Mouse (Mus musculus) heart, embryonic 15.5 days (tissue): Measurements from ENCODE around the gene Aoc1. TPM values are rescaled to one million over a fixed set of nuclear protein-coding genes. Genes with fewer than 3 reads are reported as not detected.
A peak's percentile ranks its signal among the peaks of the same experiment; 100 is the strongest.
"Not testable (repeated sequence)": the region's sequence is repeated elsewhere in the genome, so short reads cannot be mapped to it uniquely, and the experiment has no call there.

Experiments used
- ATAC-seq: fragments of 200-750 bp; cut with Nextera tagmentation; replicated peaks from 2 replicates; pipeline ENCODE4 v1.8.0; 2017; ENCODE audit warnings: low read depth, moderate TSS enrichment; ENCODE audit not compliant: insufficient number of reproducible peaks, insufficient read depth, low FRiP score
- H3K27ac ChIP-seq: fragments of 300-500 bp; sonication (generic); 2 replicates; pipeline ENCODE4 v1.5.1; 2015; ENCODE audit warnings: mild to moderate bottlenecking, inconsistent platforms
- H3K27me3 ChIP-seq: fragments of 300-500 bp; sonication (generic); 2 replicates; pipeline ENCODE4 v1.6.1; 2015; ENCODE audit warnings: inconsistent platforms
- H3K36me3 ChIP-seq: fragments of 300-500 bp; sonication (generic); 2 replicates; pipeline ENCODE4 v1.6.1; 2015; ENCODE audit warnings: mild to moderate bottlenecking, inconsistent platforms
- H3K4me1 ChIP-seq: fragments of 300-500 bp; sonication (generic); replicated peaks from 2 replicates; pipeline ENCODE4 v1.6.1; 2015; ENCODE audit warnings: inconsistent platforms
- H3K4me2 ChIP-seq: fragments of 300-500 bp; sonication (generic); 2 replicates; pipeline ENCODE4 v1.6.1; 2015; ENCODE audit warnings: inconsistent platforms, mild to moderate bottlenecking, moderate library complexity
- H3K4me3 ChIP-seq: fragments of 300-500 bp; sonication (generic); 2 replicates; pipeline ENCODE4 v1.5.1; 2015; ENCODE audit warnings: mild to moderate bottlenecking, inconsistent platforms
- H3K9ac ChIP-seq: fragments of 300-500 bp; sonication (generic); 2 replicates; pipeline ENCODE4 v1.6.1; 2015; ENCODE audit warnings: mild to moderate bottlenecking, inconsistent platforms
- H3K9me3 ChIP-seq: fragments of 300-500 bp; sonication (generic); replicated peaks from 2 replicates; pipeline ENCODE4 v1.6.1; 2016; ENCODE audit warnings: inconsistent platforms
- WGBS: fragments of 180-500 bp; shearing (Covaris S2); methylation state at CpG from one replicate; pipeline ENCODE4 v1.1.7; 2015; ENCODE audit warnings: mixed read lengths; 5-methylcytosine and 5-hydroxymethylcytosine counted together
- polyA plus RNA-seq: library from polyadenylated mRNA; unstranded; fragments of >200 nt; fragmentation: Nextera tagmentation; extraction: Ambion mirVana; gene quantifications from 2 replicates; pipeline ENCODE4 v1.2.1, GENCODE M21; 2015

Gene Aoc1
- polyA plus RNA-seq, 1 experiment from 2014 or later: not detected

GRCm38 (mm10) chr6:48876510-48877135 lies 3.9 kb downstream of the Aoc1 start:
- Histone ChIP-seq H3K4me3 (no peak overlapping the region), H3K27ac (no peak overlapping the region), H3K4me2 (no peak overlapping the region), H3K27me3 (no peaks in the 10 kb centered on the region), H3K9ac (no peak overlapping the region), H3K4me1 (no peaks in the 10 kb centered on the region), H3K9me3 (no peaks in the 10 kb centered on the region), H3K36me3 (no peaks in the 10 kb centered on the region)
- WGBS: 77% methylated on average over 5 of the region's 5 CpGs
- no peak for ATAC-seq

DNA sequence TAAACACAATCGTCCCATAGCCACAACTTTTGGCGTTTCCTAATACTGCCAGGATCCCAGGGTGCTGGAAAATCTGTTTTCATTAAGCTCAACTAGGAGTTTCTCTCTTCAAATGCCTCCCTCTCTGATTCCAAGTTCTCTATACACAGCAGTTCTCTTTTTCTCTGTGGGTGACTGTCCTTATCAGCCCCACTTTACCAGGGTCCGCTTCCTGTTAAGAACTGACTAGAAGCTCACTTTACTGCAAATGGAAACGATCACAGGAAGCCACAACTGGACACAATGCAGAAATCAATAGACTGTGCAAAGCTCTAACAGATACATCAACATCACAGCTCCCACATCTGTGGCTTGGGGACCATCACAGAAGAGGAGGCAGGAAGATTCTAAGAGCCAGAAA lies 21.5 kb downstream of the Aoc1 start:
- Histone ChIP-seq H3K9me3 (no peaks in the 10 kb centered on the region), H3K4me3 (no peak overlapping the region), H3K4me2 (no peak overlapping the region), H3K36me3 (no peaks in the 10 kb centered on the region), H3K4me1 (no peaks in the 10 kb centered on the region), H3K27me3 (no peaks in the 10 kb centered on the region), H3K9ac (no peak overlapping the region), H3K27ac (no peak overlapping the region)
- WGBS: 48% methylated on average over 4 of the region's 4 CpGs
- no peak for ATAC-seq

GRCm38 (mm10) chr6:48894938-48895818 lies 22.5 kb downstream of the Aoc1 start:
- Histone ChIP-seq H3K4me3 (no peak overlapping the region), H3K4me1 (no peaks in the 10 kb centered on the region), H3K9ac (no peak overlapping the region), H3K27ac (no peak overlapping the region), H3K4me2 (no peak overlapping the region), H3K27me3 (no peaks in the 10 kb centered on the region), H3K36me3 (no peaks in the 10 kb centered on the region), H3K9me3 (no peaks in the 10 kb centered on the region)
- no peak for ATAC-seq
- WGBS: 71% methylated on average over 8 of the region's 8 CpGs

- Histone ChIP-seq H3K4me3 (no peak overlapping the region), H3K4me2 (no peak overlapping the region), H3K9ac (no peak overlapping the region), H3K36me3 (no peaks in the 10 kb centered on the region), H3K4me1 (no peaks in the 10 kb centered on the region), H3K9me3 (no peaks in the 10 kb centered on the region), H3K27me3 (no peaks in the 10 kb centered on the region), H3K27ac (no peak overlapping the region)
- ATAC-seq: no peak
- WGBS: 77% methylated on average over 5 of the region's 5 CpGs
Observed at GRCm38 (mm10) chr6:48895941-48896340, 23.2 kb downstream of the Aoc1 start.

DNA sequence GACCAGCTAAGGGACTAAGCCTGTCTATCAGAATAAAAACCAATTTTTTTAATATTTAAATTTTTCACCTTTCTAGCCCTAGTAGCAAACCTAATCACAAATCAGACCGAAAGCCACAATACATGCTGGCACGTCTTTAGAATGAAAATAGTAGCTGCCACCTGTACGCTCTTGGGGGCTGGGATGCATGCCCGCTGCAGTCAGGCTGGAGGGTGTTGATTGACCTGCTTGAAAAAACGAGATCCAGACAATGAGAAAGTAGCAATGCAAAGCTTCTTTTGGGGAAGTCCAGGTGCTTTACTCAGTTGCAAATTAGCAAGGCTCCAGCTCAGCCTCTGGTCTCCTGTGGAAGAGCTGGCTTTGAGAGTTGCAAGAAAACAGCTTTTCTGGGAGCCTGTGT lies 24.3 kb downstream of the Aoc1 start:
- H3K4me2 ChIP-seq: no peak overlapping the region
- no peak overlapping the region for H3K4me3 ChIP-seq
- H3K36me3 ChIP-seq: no peaks in the 10 kb centered on the region
- H3K4me1 ChIP-seq: no peaks in the 10 kb centered on the region
- 72% methylated on average over 5 of the region's 5 CpGs for WGBS
- no peak for ATAC-seq
- no peaks in the 10 kb centered on the region for H3K27me3 ChIP-seq
- no peak overlapping the region for H3K9ac ChIP-seq
- no peak overlapping the region for H3K27ac ChIP-seq
- no peaks in the 10 kb centered on the region for H3K9me3 ChIP-seq

- H3K9me3 ChIP-seq, ATAC-seq, H3K27me3 ChIP-seq, H3K4me3 ChIP-seq, H3K4me1 ChIP-seq, H3K4me2 ChIP-seq, H3K9ac ChIP-seq, H3K27ac ChIP-seq, H3K36me3 ChIP-seq: not testable (repeated sequence)
- WGBS: 86% methylated on average over 11 of the region's 11 CpGs
Observed at GRCm38 (mm10) chr6:48901316-48901715, 28.6 kb downstream of the Aoc1 start.

DNA sequence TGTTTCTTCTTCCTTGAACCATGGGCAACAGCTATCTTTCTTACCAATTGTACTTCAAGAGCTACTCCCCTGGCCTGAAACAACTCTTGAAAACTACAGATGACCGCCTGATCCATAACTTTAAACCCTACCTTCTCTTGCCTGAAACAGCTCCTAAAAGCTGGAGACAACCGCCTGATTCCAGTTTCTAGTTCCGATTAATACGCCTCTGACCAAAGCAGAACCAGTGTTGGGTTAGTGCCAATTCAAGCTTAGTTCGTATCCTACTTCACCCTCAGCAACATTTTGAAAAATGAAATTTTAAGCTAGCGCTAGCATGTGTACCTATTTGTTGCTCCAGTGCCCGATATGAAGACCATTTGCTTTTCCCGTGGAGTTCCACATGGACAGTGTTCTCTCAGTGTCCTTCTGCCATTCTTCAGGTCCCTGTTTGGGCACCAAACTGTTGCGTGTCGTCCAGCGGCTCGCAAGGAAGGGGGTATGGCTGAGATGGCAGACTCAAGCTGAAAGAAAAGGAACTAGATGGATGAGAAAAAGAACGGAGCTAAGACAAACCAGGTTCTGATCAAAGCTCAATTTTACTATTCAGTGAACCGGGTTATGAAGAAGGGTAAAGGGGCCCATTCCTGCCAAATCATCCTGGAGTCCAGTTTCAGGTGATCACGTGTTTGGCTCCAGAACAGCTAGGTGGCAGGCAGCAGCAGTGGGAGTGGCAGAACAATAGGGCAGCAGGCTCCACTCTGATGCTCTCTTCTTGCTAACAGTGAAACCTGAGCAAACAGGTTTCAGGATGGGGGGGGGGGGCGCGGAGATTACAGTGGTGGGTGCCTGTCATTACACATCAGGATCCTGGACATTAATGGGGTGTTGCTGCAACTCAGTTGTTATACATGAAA lies 30.1 kb downstream of the Aoc1 start:
- Histone ChIP-seq H3K27ac (no peak overlapping the region), H3K4me3 (no peak overlapping the region), H3K9ac (no peak overlapping the region), H3K27me3 (no peaks in the 10 kb centered on the region), H3K4me1 (no peaks in the 10 kb centered on the region), H3K4me2 (no peak overlapping the region), H3K9me3 (no peaks in the 10 kb centered on the region), H3K36me3 (no peaks in the 10 kb centered on the region)
- ATAC-seq: no peak
- WGBS: 84% methylated on average over 17 of the region's 17 CpGs

GRCm38 (mm10) chr6:48903437-48903836 lies 30.7 kb downstream of the Aoc1 start:
- Histone ChIP-seq H3K4me1 (no peaks in the 10 kb centered on the region), H3K4me2 (no peak overlapping the region), H3K9me3 (no peaks in the 10 kb centered on the region), H3K27me3 (no peaks in the 10 kb centered on the region), H3K36me3 (no peaks in the 10 kb centered on the region), H3K27ac (no peak overlapping the region), H3K9ac (no peak overlapping the region), H3K4me3 (no peak overlapping the region)
- WGBS: 62% methylated on average over 4 of the region's 4 CpGs
- no peak for ATAC-seq

DNA sequence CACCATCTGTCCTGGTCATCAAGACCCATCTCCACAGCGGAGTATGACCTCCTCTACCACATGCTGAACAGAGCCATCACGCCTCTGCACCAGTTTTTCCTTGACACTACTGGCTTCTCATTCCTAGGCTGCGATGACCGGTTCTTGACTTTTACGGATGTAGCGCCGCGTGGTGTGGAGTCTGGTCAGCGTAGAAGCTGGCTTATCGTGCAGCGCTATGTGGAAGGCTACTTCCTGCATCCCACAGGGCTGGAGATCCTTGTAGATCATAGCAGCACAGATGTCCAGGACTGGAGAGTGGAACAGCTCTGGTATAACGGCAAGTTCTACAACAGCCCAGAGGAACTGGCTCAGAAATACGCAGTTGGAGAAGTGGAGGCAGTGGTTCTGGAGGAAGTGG lies 32.9 kb downstream of the Aoc1 start:
- H3K9me3 ChIP-seq: no peaks in the 10 kb centered on the region
- no peaks in the 10 kb centered on the region for H3K4me1 ChIP-seq
- H3K27ac ChIP-seq: no peak overlapping the region
- WGBS: 87% methylated on average over 13 of the region's 13 CpGs
- H3K27me3 ChIP-seq: no peaks in the 10 kb centered on the region
- ATAC-seq: 0 out of 2 replicates have a peak, but pooled peaks have one; percentile 22
- H3K4me2 ChIP-seq: no peak overlapping the region
- no peak overlapping the region for H3K9ac ChIP-seq
- H3K4me3 ChIP-seq: no peak overlapping the region
- no peaks in the 10 kb centered on the region for H3K36me3 ChIP-seq

DNA sequence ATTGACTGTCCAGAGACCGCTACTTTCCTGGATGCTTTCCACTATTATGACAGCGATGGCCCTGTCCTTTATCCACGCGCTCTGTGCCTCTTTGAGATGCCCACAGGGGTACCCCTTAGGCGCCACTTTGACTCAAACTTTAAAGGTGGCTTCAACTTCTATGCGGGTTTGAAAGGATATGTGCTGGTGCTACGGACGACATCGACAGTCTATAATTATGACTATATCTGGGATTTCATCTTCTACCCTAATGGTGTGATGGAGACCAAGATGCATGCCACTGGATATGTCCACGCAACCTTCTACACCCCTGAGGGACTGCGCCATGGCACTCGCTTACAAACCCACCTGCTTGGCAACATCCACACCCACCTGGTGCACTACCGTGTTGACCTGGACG lies 33.7 kb downstream of the Aoc1 start:
- Histone ChIP-seq H3K9ac (no peak overlapping the region), H3K4me2 (no peak overlapping the region), H3K27me3 (no peaks in the 10 kb centered on the region), H3K36me3 (no peaks in the 10 kb centered on the region), H3K27ac (no peak overlapping the region), H3K4me3 (no peak overlapping the region), H3K4me1 (no peaks in the 10 kb centered on the region), H3K9me3 (no peaks in the 10 kb centered on the region)
- whole genome bisulfite sequencing: 90% methylated on average over 14 of the region's 14 CpGs
- ATAC-seq: no peak

GRCm38 (mm10) chr6:48909229-48909628 lies 36.5 kb downstream of the Aoc1 start:
- H3K4me3 ChIP-seq: no peak overlapping the region
- H3K36me3 ChIP-seq: no peaks in the 10 kb centered on the region
- H3K27ac ChIP-seq: no peak overlapping the region
- H3K9ac ChIP-seq: no peak overlapping the region
- ATAC-seq: no peak
- no peaks in the 10 kb centered on the region for H3K4me1 ChIP-seq
- WGBS: 58% methylated on average over 1 of the region's 1 CpGs
- H3K27me3 ChIP-seq: no peaks in the 10 kb centered on the region
- H3K4me2 ChIP-seq: no peak overlapping the region
- H3K9me3 ChIP-seq: no peaks in the 10 kb centered on the region
